Mouse (Mus musculus): Measurements from ENCODE around the gene Tnfrsf22. TPM values are rescaled to one million over a fixed set of nuclear protein-coding genes. Genes with fewer than 3 reads are reported as not detected.

The Tnfrsf22 gene
- polyA plus RNA-seq (2021; fragmentation: Nextera tagmentation): 1.3 and 2.2 TPM in 2 replicates
- long read RNA-seq, experiment 1, partial matches to known transcripts: 0 of 1 reads
- long read RNA-seq, experiment 1, other reads (novel, unspliced or antisense): 0 of 1 reads
- long read RNA-seq, experiment 2: 0 reads

DNA sequence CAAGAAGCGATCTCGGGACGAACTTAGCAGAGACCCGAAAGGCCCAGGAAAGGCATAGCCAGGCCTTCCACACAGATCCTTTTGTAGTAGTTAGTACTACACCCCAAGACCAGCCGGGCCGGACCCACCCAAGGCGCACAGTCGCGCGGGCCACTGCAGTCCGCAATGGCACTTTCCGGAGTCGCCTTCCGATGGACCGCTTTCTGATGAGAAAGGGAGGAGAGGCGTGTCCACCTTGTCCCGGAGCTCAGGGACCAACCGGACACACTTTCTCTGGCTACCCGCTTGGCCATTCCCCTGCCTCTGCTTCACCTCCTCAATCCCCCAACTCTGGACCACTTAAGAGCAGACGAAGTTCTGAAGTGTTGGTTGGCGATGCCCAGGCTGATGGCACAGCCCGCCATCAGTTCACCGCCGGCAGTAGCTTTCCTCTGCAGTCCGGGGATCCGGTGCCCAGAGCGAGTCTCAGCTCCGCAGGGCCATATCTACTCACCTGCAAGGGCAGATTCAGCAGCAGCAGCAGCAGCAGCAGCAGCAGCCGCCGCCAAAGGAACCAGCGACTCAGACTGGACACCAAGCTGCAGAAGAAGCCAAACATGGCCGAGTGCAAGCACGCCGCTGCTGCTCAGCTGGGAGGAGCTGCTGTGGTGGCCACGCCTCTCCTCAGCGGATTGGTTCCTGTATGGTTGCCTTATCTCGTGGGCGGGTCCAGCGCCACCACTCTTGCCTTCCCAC lies at the start of gene Tnfrsf22:
Gene Tnfrsf22 (minus strand): TSS at position 628 of the 735 bp plus-strand sequence.

DNA sequence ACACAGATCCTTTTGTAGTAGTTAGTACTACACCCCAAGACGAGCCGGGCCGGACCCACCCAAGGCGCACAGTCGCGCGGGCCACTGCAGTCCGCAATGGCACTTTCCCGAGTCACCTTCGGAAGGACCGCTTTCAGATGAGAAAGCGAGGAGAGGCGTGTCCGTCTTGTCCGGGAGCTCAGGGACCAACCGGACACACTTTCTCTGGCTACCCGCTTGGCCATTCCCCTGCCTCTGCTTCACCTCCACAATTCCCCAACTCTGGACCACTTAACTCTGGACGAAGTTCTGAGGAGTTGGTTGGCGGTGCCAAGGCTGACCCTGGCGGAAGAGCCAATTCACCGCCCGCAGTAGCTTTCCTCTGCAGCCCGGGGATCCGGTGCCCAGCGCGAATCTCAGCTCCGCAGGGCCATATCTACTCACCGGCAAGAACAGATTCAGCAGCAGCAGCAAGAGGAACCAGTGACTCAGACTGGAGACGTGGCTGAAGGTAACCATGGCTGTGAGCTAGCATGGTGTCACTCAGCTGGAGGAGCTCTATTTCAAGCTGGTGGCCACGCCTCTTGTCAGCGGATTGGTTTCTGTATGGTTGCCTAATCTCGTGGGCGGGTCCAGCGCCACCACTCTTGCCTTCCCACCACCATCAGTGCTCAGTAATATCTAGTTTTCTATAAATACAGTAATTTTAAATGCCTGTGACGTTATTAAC lies 36.1 kb upstream of the Tnfrsf22 start, which contains the start of gene Tnfrsf23:
Gene Tnfrsf23 (minus strand): TSS at position 514 of the 709 bp plus-strand sequence.

DNA sequence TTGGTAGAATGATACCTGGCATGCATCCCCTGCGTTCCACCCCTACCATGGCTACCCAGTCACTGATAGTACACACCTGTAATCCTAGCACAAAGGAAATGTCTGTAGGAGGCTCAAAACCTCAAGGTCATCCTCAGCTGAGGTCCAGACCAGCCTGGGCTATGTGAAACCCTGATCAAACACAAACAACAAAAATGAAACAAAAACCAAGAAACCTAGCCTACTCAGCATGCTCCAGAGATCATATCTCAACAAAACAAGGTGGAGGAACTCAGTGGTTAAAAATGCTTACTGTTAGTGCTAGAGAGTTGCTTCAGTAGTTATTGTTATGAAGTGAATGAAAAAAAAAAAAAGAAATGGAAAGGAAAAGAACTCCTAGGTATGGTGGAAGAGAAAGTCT lies 20.9 kb downstream of the Tnfrsf22 start, which contains the start of gene Tnfrsf26:
Gene Tnfrsf26 (minus strand): TSS at position 183 of the 400 bp plus-strand sequence.

DNA sequence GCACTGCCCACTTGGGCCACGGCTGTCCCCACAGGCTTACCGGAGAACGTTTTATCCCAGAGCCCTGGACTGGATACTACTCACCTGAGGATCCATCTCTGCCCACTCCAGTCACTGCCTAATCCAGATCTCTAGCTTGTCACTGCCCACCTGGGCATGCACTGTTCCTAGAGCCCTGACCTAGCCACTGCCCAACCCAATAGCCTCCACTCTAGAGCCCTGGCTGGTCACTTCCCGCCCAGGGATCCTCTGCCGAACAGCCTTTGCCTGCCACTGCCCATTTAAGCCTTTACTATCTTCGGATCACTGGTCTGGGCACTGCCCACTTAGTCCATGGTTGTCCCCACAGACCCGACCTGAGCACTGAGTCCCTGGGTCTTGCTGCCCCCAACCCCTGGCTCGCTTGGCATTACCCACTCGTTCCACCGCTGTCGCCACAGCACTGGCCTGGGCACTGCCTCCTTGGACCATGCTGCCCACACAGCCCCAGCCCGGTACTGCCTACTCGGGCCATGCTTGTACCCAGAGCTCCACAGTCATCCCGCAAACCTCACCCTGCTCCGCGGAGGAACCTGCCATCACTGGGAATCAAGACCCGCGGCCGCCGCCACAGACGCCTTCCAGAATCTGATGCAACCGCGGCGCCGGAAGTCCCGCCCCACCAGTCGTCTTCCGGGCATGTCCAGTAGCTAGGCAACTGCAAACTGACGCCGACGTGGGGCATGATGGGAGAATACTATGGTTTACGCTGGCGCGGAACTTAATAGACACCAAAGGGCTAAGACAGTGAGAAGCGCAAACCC lies 49.8 kb downstream of the Tnfrsf22 start, which contains the start of gene Cars:
Gene Cars (minus strand): TSS at position 663 of the 803 bp plus-strand sequence.

Other genes with a start within 250 kb of the Tnfrsf22 start
- gene Cdkn1c, start 188.6 kb downstream of the Tnfrsf22 start, polyA plus RNA-seq (2021; fragmentation: Nextera tagmentation): 5.9 and 14.7 TPM in 2 replicates
- 0.69 and 1.2 TPM in 2 replicates for gene Slc22a18, start 175.9 kb downstream of the Tnfrsf22 start, polyA plus RNA-seq (2021; fragmentation: Nextera tagmentation)
- not detected in 2 replicates for gene Phlda2, start 146.5 kb downstream of the Tnfrsf22 start, polyA plus RNA-seq (2021; fragmentation: Nextera tagmentation)
- gene Nap1l4, start 100.6 kb downstream of the Tnfrsf22 start, polyA plus RNA-seq (2021; fragmentation: Nextera tagmentation): 76.0 and 98.0 TPM in 2 replicates
- gene Cars, start 49.6 kb downstream of the Tnfrsf22 start, polyA plus RNA-seq (2021; fragmentation: Nextera tagmentation): 21.9 and 28.7 TPM in 2 replicates
- 0.05 and 0.12 TPM in 2 replicates for gene Tnfrsf26, start 20.9 kb downstream of the Tnfrsf22 start, polyA plus RNA-seq (2021; fragmentation: Nextera tagmentation)
- 0.28 and 0.31 TPM in 2 replicates for gene Tnfrsf23, start 36.2 kb upstream of the Tnfrsf22 start, polyA plus RNA-seq (2021; fragmentation: Nextera tagmentation)
- 6.8 and 9.4 TPM in 2 replicates for gene Osbpl5, start 107.3 kb upstream of the Tnfrsf22 start, polyA plus RNA-seq (2021; fragmentation: Nextera tagmentation)
- not detected in 2 replicates for gene Mrgprg, start 117.3 kb upstream of the Tnfrsf22 start, polyA plus RNA-seq (2021; fragmentation: Nextera tagmentation)
- 4.8 and 6.3 TPM in 2 replicates for gene Mrgpre, start 134.8 kb upstream of the Tnfrsf22 start, polyA plus RNA-seq (2021; fragmentation: Nextera tagmentation)
- 1.5 and 2.2 TPM in 2 replicates for gene Nadsyn1, start 173.2 kb upstream of the Tnfrsf22 start, polyA plus RNA-seq (2021; fragmentation: Nextera tagmentation)
- 14.2 and 19.9 TPM in 2 replicates for gene Dhcr7, start 173.5 kb upstream of the Tnfrsf22 start, polyA plus RNA-seq (2021; fragmentation: Nextera tagmentation)
- not detected in 2 replicates for gene Gm498, start 217.2 kb upstream of the Tnfrsf22 start, polyA plus RNA-seq (2021; fragmentation: Nextera tagmentation)

Data from left cerebral cortex, adult 6 months (tissue).